Mouse (Mus musculus): ENCODE results near the gene 1500009L16Rik.

The 1500009L16Rik gene

GRCm38 (mm10) chr10:83722579-83723031 lies at the start of gene 1500009L16Rik:
Gene 1500009L16Rik, plus strand, starts transcription at chr10:83722865.
- peak; percentile 95 for DNase-seq

GRCm38 (mm10) chr10:83681334-83681733 lies 41.3 kb upstream of the 1500009L16Rik start:
- DNase-seq: no peak

DNA sequence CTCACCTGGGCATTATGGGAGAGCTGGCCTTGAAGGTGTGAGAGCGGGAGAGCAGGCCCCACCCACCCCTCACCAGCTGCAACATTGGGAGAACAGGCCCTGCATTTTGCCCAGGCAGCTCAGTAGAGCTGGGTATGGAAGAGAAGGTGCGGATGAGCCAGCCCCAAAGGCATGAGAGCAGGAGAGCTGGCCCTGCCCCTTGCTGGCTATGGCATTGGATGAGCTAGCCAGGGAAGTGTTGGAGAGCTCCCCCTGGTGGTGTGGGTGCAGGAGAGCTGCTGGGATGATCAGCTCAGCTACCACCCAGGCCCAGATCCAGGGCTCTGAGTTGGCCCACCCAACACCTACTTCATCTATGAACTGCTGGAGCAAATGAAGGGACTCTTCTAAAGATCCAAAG lies 34.5 kb upstream of the 1500009L16Rik start:
- no peak for DNase-seq

DNA sequence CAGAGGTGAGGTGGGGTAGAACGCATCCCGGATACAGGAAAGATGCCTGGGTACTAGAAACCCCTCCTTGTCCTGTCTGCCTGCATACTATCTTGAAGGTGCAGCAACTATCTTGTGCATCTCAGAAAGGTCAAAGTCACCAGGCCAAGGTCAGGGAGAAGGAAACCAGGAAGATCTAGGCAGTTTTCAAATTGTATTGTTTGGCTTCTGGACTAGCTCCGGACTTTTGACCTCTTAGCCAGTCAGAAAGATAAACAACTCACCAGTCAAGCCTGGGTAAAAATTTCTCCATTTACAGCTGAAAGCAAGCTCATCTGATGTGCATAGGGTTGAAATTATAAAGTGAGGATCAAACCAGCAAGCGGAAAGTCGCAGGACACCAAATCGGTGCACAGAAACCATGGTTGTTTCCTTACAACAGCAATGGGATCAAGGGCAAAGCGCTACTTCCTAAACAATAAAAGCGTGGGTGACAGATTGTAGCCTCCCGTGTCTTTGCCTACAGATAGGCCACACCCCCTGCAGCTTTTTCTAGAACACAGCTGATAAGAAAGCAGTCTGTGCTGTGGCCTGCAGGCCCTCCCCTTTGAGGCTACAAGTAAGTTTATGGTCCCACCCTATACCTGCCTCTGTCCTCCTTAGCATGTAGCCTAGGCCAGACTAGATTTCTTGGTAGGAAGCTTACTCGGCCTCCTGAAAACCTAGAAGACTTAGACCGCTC lies 30.3 kb upstream of the 1500009L16Rik start:
- no peak for DNase-seq

DNA sequence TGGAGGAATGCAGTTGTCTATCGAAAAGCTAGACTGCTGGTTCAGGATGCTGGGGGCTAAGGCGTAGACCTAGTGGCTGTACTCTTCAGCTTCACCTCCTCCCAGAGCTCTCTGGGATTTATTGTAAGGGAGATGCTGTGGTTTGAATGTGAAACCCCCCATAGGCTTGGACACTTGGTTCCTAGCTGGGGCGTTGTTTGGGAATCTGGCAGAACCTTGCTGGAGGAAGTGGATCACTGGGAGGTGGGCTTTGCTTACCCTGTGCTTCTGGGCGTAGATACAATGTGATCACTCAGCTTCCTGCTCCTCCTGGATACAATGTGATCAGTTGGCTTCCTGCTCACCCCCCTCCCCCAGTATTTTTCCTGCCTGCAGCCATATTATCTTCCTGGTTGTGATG lies 26.4 kb upstream of the 1500009L16Rik start:
- no peak for DNase-seq

DNA sequence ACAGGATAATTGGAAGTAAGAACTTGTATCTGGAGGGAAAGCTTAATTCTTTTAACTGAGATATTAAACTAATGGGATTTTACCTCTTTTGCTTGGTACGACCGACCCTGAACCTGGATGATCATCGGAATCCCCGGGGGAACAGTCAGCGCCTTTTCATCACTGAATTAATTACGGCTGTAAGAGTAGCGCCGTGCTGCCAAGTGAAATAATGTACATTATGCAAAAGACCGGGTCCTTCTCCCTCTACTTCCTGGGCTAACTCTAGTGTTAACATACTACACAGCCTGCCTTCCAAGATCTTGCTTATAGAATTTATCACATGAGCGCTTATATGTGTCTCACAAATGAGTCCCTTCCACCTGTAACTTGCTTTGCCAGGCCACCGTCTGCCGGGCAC lies 16.0 kb upstream of the 1500009L16Rik start:
- DNase-seq: no peak

GRCm38 (mm10) chr10:83709920-83710319 lies 12.7 kb upstream of the 1500009L16Rik start:
- DNase-seq: no peak

- peak; percentile 33 for DNase-seq
Measured at GRCm38 (mm10) chr10:83711769-83712168, 10.9 kb upstream of the 1500009L16Rik start.

- DNase-seq: no peak
Measured at GRCm38 (mm10) chr10:83718855-83719474, 3.7 kb upstream of the 1500009L16Rik start.

GRCm38 (mm10) chr10:83723055-83723454 lies 390 bp downstream of the 1500009L16Rik start:
- peak; percentile 58 for DNase-seq

DNA sequence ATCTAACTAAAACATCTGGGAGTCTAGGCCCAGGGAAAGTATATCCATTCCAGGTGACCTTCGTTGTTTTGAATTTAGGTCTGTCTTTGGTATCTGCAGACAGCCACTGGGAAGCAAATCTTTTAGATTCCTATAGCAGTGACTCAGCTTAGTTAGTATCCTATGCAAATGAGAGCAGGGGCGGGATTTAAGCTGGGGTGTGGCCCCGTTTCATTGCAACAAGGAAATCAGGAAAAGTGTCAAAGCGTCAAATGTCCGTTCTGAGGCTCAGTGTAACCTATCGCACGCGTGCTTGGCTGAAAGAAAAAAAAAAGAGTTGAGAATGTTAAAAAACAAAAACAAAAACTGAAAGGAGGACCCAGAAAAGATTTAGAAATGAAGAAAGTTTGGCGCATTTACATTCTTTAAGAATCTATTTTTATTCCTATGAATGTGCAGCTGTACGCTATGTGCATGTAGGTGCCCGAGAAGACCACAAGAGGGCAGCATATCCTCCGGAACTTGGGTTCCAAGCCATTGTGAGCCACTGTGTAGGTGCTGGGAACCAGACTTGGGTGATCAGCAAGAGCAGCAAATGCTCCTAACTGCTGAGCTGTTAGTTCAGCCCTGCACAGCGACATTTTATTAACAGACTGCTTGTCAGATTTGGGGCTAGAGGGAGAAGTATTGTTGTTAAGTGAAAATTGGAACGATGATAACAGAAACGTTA lies 1.8 kb downstream of the 1500009L16Rik start:
- peak; percentile 46 for DNase-seq

DNA sequence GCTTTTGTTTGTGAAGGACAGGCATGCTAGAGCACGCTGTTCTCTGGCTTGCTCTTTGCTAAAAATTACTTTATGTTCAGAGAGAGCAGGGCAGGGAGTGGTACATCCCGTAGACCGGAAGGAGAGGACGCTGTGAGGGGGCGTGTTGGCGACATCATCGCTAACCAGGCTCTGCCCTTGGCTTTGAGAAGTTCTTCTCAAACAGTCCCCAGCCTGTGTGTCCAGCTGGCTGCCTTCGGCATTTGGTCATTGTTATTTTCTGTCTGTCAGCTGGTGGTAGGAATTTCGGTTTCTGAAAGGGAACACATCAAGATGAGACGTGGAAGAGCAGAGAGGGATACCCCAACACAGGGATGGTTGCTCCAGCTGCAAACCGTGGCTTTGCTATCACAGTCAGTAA lies 3.5 kb downstream of the 1500009L16Rik start:
- no peak for DNase-seq

DNA sequence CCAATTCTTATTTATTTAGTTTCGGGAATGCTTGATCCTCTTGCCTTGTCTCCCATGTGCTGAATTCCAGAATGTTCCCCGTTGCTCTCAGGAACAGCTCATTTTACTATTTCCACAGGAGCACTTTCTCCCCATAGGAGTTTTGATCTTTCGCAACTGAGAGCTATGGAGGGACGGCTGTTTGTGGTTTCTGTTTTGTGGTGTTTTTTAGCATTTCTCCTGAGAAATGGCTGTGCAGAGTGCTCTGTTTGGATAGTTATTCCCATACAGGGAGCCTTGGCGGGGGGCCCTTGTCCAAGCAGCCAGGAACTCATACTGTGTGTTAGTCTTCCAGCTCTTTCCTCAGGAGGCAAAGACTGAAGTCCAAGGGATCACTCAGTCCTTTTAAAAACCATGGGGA lies 5.2 kb downstream of the 1500009L16Rik start:
- no peak for DNase-seq

DNA sequence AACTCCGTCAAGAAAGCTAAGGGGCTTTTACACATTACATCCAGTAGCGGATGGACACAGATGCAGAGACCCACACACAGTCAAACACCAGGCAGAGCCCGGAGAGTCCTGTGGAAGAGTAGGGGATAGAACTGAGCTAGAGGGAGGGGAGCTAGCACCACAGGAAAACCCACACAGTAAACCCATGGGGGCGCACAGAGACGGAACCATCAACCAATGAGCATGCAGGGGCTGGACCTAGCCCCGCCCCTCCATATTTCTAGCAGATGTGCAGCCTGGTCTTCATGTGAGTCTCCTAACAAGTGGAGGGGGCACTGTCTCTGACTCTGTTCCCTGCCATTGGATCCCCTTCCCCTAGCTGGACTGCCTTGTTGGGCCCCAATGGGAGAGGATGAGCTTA lies 5.9 kb downstream of the 1500009L16Rik start:
- no peak for DNase-seq

DNA sequence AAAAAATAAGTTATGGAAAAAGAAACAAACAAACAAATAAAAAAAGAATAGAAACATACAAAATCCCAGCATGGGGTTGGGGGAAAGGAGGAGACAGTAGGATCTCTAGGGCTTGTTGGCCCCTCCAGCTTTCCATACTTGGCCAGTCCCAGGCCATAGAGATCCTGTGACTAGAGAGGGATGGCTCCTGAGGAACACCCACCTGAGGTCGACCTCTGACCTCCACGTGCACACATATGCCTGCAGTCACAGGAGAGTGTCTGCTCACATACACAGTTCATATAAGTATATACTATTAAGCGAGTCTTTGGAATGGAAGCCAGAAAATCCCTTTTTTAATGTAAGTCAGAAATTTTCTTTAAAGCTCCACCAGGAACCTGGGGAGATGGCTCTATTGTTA lies 6.4 kb downstream of the 1500009L16Rik start:
- DNase-seq: no peak

- peak; percentile 85 for DNase-seq
Measured at GRCm38 (mm10) chr10:83729492-83729891, 6.8 kb downstream of the 1500009L16Rik start.

GRCm38 (mm10) chr10:83733725-83734124 lies 11.1 kb downstream of the 1500009L16Rik start:
- no peak for DNase-seq

DNA sequence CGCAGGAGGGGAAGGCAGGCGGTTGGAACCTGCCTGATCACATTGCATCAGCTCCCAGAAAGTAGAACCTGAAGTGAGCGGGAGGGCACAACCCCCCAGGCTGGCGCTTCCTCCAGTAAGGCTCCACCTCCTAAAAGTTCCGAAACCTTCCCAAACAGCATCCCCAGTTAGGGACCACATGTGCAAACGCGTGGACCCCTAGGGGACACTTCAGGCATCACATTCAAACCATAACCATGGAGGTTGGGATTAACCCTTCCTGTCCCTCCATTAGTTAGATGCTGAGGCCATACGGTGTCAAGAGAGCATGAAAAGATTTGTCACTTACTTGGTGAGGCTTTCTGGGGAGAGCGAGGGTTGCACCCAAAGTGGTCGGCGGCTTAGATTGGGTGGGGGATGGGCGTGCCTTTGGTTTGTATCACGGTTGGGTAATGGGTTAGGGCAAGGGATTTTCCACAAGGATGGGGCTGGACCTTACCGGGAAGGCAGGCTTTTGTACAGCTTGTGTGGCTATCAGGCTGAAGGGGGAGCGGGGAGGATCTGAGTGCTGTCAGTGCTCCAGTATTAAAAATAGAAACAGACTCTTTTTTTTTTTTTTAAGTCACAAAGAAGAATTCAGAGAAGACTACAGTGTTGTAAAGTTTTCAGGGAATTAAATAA lies 16.5 kb downstream of the 1500009L16Rik start:
- DNase-seq: no peak

GRCm38 (mm10) chr10:83744656-83745055 lies 22.0 kb downstream of the 1500009L16Rik start:
- no peak for DNase-seq

DNA sequence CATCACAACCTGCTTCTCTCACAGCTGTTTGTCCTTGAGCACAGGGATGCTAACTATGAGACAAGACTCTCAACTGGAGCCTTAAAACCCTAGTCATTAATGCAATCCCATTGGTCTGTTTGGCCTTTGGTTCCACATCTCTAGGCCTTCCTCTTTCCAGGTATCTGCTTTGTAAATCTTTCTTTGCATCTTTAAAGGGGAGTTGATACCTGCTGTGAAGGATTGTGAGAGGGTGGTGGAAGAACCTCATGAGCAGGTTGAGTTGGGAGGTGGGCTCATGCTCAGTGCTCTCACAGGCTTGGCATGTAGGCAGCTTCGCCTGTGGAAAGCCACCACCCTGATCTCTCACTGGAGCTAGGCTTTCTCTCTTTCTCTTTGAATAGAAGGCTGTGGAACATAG lies 30.4 kb downstream of the 1500009L16Rik start:
- DNase-seq: no peak

DNA sequence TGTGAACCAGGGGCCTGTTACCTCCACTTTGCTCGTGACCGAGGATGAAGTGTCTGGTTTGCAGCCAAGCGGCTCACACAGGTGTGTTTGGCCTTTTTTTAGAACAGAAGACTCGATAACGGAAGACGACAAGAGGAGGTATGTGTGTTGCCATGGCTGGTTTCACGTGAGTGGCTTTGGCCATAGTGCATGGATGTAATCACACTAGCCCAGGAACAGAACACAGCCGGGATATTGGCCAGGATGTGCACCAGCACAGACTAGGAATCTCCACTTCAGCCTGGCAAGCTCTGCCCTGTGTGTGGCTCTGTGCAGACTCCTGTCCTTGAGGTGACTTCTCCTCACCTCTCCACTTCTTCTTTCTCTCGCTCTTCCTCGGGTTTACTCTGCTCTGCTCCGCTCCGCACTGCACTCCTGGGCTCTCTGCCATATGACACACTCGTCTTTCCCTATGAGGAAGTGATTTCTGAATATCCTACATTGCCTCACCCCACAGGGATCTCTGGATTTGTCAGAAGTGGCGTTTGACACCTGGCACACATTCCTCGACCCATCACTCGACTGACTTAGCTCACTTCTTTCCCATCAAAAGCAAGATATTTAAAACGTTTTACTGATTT lies 34.8 kb downstream of the 1500009L16Rik start:
- DNase-seq: no peak

DNA sequence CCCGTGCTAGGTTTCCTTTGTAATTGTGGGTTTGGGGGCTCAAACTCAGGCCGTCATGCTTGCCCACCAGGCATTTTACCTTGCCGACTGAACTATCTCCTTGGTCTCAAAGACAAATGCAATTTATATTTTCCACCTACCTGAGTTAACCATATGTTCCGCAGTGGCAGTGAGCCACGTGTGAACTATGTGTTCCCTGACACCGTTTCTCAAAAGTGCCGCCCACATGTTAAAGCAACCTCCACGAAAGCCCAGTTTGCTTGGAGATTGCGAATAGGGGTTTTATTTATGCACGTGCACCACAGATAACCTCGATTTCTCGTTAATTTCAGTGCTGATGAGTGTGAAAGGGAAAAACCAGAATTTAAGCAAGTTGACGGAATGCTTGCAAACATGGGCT lies 36.1 kb downstream of the 1500009L16Rik start:
- DNase-seq: no peak

- DNase-seq: no peak
Measured at GRCm38 (mm10) chr10:83760535-83760934, 37.9 kb downstream of the 1500009L16Rik start.

Measured in embryo, embryonic 11 days (tissue).